Mouse (Mus musculus) heart, adult 11 months (tissue): Measurements from ENCODE around the gene Tbr1.
A peak's percentile ranks its signal among the peaks of the same experiment; 100 is the strongest.

Experiments used
- DNase-seq: peaks from one replicate; pipeline ENCODE4 v3.0.0; 2022

Tbr1 gene

DNA sequence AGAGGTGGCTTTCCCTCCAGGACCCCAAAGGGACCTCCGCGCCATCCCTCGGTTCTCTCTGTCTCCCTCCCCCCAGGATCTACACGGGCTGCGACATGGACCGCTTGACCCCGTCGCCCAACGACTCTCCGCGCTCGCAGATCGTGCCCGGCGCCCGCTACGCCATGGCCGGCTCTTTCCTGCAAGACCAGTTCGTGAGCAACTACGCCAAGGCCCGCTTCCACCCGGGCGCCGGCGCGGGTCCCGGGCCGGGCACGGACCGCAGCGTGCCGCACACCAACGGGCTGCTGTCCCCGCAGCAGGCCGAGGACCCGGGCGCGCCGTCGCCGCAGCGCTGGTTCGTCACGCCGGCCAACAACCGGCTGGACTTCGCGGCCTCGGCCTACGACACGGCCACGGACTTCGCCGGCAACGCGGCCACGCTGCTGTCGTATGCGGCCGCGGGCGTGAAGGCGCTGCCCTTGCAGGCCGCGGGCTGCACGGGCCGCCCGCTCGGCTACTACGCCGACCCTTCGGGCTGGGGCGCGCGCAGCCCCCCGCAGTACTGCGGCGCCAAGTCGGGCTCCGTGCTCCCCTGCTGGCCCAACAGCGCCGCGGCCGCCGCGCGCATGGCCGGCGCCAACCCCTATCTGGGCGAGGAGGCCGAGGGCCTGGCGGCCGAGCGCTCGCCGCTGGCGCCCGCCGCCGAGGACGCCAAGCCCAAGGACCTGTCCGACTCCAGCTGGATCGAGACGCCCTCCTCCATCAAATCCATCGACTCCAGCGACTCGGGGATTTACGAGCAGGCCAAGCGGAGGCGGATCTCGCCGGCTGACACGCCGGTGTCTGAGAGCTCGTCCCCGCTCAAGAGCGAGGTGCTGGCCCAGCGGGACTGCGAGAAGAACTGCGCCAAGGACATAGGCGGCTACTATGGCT lies 9.0 kb downstream of the Tbr1 start:
- peak; percentile 90 for DNase-seq

DNA sequence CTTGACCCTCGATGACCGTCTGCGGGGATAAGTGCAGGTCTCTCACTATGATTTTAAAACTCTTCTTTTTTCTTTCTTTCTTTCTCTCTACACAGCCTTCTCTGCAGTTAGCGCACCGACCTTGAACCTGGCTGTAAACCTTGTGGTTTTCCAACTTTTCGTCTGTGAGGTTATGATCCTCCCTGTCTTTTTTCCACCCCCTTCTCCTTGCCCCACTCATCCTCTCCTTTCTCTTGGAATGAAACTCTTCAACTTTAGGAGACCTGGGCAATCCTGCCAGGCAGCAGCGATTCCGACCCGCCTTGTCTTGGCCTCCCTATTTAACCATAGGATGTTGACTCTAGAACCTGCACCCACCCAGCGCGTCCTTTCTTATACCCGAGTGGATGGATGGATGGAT lies 9.8 kb downstream of the Tbr1 start:
- DNase-seq, result no peak

DNA sequence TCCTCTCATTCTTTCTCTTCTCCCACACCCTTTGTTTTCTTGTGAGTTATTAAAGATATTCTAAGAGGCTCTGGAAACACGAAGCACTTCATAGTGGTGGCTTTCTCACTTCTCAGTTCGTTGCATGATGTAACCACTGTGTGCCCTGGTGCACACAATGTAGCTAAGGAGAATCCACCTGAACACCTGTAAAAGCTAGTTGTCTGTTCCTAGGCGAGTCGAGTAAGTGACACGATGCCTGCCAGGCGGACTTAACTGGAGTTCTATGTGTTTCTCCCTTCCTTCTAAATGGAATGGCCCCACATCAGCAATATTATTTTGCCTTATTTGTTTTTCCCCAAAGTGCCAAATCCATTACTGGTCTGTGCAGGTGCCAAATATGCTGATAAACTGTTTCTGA lies 10.4 kb downstream of the Tbr1 start:
- DNase-seq, result no peak

DNA sequence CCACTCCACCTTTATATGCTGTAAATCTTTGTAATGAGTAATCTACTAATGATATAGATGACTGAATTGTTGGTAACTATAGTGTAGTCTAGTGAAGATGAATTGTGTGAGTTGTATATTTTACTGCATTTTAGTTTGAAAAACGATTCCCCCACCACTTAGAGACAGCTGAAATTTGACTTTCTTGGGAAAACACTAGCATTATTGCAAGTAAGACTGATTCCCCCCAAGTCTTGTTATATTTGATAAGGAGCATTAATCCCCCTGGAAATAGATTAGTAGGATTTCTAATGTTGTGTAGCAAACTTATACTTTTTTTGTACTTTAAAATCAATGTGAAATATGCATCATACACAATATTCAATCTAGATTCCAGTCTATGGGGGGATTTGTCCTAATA lies 10.8 kb downstream of the Tbr1 start:
- no peak for DNase-seq

DNA sequence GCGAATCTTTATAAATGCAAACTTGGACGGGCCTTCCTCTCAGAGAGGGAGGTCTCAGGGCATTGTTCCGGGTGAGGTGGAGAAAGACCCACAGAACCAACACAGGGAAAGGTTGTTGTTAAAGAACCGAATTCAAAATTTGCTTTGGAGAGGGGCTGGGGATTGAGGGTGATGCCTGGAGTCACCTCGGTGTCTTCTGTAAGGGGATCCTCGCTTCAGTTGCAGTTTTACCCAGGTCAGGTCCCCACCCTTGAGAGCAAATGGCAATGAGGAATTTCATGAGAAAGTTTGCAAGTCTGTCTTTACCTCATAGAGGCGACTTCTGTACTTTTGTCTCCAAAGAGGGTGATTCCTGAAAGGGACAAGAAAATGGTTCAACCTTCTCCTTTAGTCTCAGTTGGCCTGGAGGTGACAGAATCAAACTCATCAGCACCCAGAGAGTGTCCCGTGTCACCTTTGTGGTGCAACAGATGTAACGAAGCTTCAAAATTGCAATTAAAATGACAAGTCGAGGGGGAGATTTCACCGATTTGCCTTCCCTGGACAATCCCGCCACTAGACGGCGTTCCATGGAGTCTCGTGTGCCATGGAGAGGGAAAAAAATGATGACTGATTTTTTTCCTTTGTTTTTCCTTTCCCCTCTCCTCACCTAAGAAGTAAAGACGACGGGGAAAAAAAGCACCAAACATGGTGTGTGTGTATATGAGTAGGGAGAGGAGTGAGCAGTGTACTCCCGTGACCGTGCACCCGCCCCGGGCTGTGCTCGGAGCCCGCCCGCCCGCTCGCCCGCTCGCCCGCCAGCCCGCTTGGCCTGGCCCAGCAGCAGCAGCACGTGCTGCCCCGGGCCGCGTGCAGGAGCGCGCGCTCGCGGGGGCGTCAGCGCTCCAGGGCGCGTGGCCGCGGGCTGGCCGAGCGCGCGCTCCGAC lies 12.1 kb downstream of the Tbr1 start:
- no peak for DNase-seq

DNA sequence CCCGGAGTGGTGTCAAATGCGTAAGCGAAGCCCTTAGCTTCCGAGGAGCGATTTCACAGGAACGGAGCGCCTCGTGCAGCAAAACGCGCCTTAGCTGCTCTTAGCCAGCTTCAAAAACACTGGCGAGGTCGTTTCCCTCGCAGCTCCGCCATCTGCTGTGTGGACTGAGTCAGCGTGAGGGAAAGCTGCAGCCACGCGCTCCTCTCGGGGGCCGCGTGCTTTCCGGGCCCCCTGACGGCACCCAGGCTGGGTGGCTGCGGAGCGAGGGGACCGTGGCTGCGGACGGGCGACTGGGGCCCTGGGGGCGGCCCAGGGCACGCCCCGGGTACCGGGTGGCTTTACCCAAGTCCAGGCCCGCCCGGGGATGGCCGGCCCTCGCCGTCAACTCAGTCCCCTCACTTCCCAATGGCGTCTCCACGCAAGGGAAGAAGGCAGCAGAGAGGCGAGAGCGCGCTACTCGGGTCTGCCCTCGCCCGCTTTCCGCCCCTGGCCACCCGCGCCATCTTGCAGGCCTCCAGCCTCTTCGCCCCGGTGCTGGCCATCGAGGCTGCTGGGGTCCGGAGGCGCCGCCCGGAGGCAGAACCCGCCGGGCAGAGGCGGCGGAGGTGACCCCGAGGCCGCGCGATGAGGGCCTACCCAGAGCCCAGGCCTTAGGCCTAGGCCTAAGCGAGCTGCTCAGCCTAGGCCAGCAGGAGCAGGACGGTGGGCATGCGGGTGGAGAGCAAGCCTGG lies 13.0 kb downstream of the Tbr1 start:
- no peak for DNase-seq

DNA sequence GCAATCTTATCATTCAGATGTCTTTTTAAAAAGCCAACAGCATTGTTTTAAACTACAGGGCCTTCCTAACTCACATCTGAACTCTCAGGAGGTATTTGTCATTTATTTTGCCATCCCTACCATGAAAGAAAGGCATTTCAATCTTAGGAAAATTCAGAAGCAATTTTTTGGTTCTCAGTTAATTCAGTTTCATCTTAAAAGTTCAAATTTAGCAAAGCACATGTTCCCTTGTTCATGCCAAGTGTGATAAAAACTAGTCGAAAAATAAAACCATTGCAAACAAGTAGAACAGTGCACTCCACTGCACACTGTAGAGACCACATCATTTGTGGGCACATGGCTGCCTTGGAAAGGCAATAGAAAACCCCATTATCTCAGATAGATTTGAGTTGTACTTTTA lies 15.5 kb downstream of the Tbr1 start:
- DNase-seq, result no peak

DNA sequence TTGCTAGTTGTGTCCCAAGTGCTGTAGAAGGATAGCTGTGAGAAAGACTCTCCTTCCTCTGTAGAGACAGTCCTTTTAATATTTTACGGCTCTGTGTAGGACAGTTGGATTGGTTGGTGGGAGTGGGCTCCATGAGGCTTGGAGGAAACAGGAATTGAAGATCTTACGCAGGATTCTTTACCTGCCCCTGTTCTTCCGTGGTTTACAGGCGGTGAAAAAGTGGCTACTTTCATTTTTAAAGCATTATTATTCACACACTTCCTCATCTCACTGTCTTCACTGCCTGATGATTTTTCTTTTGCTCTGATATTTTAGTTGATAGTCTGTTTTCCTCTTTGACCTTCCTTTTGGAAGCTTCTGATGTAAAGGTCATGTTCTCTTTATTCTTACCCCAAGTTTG lies 17.5 kb downstream of the Tbr1 start:
- no peak for DNase-seq

DNA sequence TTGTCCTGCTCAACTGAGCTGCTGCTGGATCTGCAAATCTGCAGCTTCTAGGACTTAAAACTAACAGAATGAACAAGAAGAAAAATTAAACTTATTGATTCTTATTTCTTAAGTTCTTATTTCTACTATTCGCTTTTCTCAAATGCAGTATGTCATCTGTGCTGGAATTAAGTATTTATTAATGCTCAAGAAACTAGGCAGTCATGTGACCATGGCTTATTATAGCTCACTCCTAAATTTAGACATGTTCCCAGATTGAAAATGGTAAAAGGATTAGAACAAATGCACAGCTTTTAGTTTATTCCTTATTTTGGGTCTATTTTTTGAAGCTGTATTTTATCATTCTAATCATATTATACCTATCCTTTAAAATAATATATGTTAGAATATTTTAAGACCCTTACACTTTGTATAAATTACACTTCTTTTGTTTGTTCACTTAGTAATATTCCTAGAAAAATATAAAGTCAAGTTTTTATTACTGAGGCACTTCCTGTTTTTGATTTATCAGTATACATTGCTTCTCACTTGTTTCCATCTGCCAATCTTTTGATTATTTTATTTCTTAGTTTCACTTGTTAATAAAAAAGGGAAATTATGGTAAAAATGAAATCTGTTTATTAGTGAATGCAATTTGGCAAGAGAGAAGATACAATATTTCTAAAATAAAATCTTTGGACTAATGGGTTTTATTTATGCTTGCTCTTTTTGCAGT lies 20.9 kb downstream of the Tbr1 start:
- no peak for DNase-seq

DNA sequence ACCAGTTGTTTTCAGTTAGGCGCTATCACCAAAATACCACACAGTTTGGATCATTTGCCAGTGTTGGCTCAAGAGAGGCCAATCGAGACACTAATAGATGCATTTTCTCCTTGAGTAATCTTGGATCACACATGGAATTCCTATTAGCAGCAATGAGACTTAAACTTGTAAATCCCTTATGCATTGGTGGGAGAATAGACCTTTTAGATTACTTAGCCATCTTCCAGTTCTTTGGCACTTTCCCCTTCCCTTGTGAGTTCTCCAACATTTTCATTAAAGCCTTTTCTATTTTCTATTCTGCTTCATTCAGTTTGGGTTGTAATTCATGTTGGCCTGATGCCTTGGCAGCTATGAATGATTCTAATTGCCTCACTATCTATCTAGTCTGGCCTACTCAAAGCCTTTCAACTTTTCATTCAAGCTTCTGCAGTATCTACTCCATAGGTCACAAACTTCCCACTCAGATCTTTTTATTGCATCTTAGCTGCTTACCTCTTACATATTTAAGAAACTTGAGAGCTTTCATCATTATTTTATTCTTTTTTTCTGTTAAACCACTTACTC lies 34.6 kb downstream of the Tbr1 start:
- no peak for DNase-seq
